Mouse (Mus musculus): ENCODE results near the gene Prss46. TPM values are rescaled to one million over a fixed set of nuclear protein-coding genes. Genes with fewer than 3 reads are reported as not detected.

The Prss46 gene
- polyA plus RNA-seq, 1 experiment from 2014 or later: not detected

GRCm38 (mm10) chr9:110873681-110874659 lies 29.7 kb downstream of the Prss46 start:
- Histone ChIP-seq H3K27ac (peak overlapping the region; percentile 42; the same call in 1 of the 2 replicates), H3K27me3 (ENCODE audit: low read depth, poor library complexity, severe bottlenecking) (peaks cover 70% of the 10 kb centered on the region), H3K4me3 (peak overlapping the region; percentile 47), H3K9me3 (replicated peaks) (no peaks in the 10 kb centered on the region), H3K4me1 (peaks cover 26% of the 10 kb centered on the region), H3K36me3 (no peaks in the 10 kb centered on the region)
- WGBS: 11% methylated on average over 40 of the region's 40 CpGs
- peak; percentile 44 for DNase-seq (ENCODE audit: low spot score)

- H3K27me3 ChIP-seq (ENCODE audit: low read depth, poor library complexity, severe bottlenecking): peaks cover 78% of the 10 kb centered on the region
These were observed 30.4 kb downstream of the Prss46 start for GRCm38 (mm10) chr9:110874660-110875191.

GRCm38 (mm10) chr9:110875288-110875695 lies 31.0 kb downstream of the Prss46 start:
- Histone ChIP-seq H3K27ac (no peak overlapping the region), H3K9me3 (replicated peaks) (no peaks in the 10 kb centered on the region), H3K27me3 (ENCODE audit: low read depth, poor library complexity, severe bottlenecking) (peaks cover 79% of the 10 kb centered on the region), H3K36me3 (no peaks in the 10 kb centered on the region), H3K4me3 (no peak overlapping the region), H3K4me1 (peaks cover 38% of the 10 kb centered on the region)
- 14% methylated on average over 6 of the region's 6 CpGs for WGBS
- peak; percentile 51 for DNase-seq (ENCODE audit: low spot score)

More at GRCm38 (mm10) chr9:110874660-110875191, 30.4 kb downstream of the Prss46 start:
- no peaks in the 10 kb centered on the region for H3K36me3 ChIP-seq
- peaks cover 32% of the 10 kb centered on the region for H3K4me1 ChIP-seq
- WGBS: 13% methylated on average over 3 of the region's 3 CpGs
- no peaks in the 10 kb centered on the region for H3K9me3 ChIP-seq (replicated peaks)
- no peak overlapping the region for H3K4me3 ChIP-seq
- no peak overlapping the region for H3K27ac ChIP-seq
- no peak for DNase-seq (ENCODE audit: low spot score)

GRCm38 (mm10) chr9:110877353-110877752 lies 33.0 kb downstream of the Prss46 start:
- no peaks in the 10 kb centered on the region for H3K9me3 ChIP-seq (replicated peaks)
- H3K4me3 ChIP-seq: no peak overlapping the region
- no peak overlapping the region for H3K27ac ChIP-seq
- H3K27me3 ChIP-seq (ENCODE audit: low read depth, poor library complexity, severe bottlenecking): peaks cover 85% of the 10 kb centered on the region
- H3K4me1 ChIP-seq: peaks cover 44% of the 10 kb centered on the region
- no peaks in the 10 kb centered on the region for H3K36me3 ChIP-seq
- 91% methylated on average over 1 of the region's 1 CpGs for WGBS
- DNase-seq (ENCODE audit: low spot score): no peak

- H3K4me1 ChIP-seq: peaks cover 41% of the 10 kb centered on the region
- no peak for DNase-seq (ENCODE audit: low spot score)
- H3K4me3 ChIP-seq: no peak overlapping the region
- H3K27me3 ChIP-seq (ENCODE audit: low read depth, poor library complexity, severe bottlenecking): peaks cover 83% of the 10 kb centered on the region
- 92% methylated on average over 5 of the region's 5 CpGs for WGBS
- no peaks in the 10 kb centered on the region for H3K36me3 ChIP-seq
- H3K9me3 ChIP-seq (replicated peaks): no peaks in the 10 kb centered on the region
- no peak overlapping the region for H3K27ac ChIP-seq
These were observed 33.6 kb downstream of the Prss46 start for GRCm38 (mm10) chr9:110877888-110878287.

GRCm38 (mm10) chr9:110879191-110879920 lies 35.0 kb downstream of the Prss46 start, which contains the start of gene Als2cl:
Gene Als2cl, plus strand, starts transcription at chr9:110879870.
- peaks cover 31% of the 10 kb centered on the region for H3K4me1 ChIP-seq
- no peaks in the 10 kb centered on the region for H3K36me3 ChIP-seq
- H3K9me3 ChIP-seq (replicated peaks): no peaks in the 10 kb centered on the region
- peak within 1 kb of the TSS; percentile 61 for H3K4me3 ChIP-seq
- peaks cover 74% of the 10 kb centered on the region for H3K27me3 ChIP-seq (ENCODE audit: low read depth, poor library complexity, severe bottlenecking)
- peak; percentile 44 for DNase-seq (ENCODE audit: low spot score)
- peak within 1 kb of the TSS; percentile 69 for H3K27ac ChIP-seq
- 17% methylated on average over 12 of the region's 12 CpGs for WGBS

- H3K9me3 ChIP-seq (replicated peaks): no peaks in the 10 kb centered on the region
- peak within 1 kb of the TSS; percentile 61 for H3K4me3 ChIP-seq
- under 1% methylated on average over 55 of the region's 57 CpGs for WGBS
- H3K4me1 ChIP-seq: peaks cover 24% of the 10 kb centered on the region
- no peaks in the 10 kb centered on the region for H3K36me3 ChIP-seq
- DNase-seq (ENCODE audit: low spot score): peak; percentile 70
- peaks cover 72% of the 10 kb centered on the region for H3K27me3 ChIP-seq (ENCODE audit: low read depth, poor library complexity, severe bottlenecking)
- H3K27ac ChIP-seq: peak within 1 kb of the TSS; percentile 69
These were observed 35.8 kb downstream of the Prss46 start, which contains the start of gene Tmie for GRCm38 (mm10) chr9:110879998-110880561. Gene Tmie, minus strand, starts transcription at chr9:110880113.

- DNase-seq (ENCODE audit: low spot score): no peak
- no peak overlapping the region for H3K27ac ChIP-seq
- 71% methylated on average over 4 of the region's 4 CpGs for WGBS
- no peaks in the 10 kb centered on the region for H3K36me3 ChIP-seq
- no peaks in the 10 kb centered on the region for H3K9me3 ChIP-seq (replicated peaks)
- peaks cover 18% of the 10 kb centered on the region for H3K4me1 ChIP-seq
- peaks cover 74% of the 10 kb centered on the region for H3K27me3 ChIP-seq (ENCODE audit: low read depth, poor library complexity, severe bottlenecking)
- H3K4me3 ChIP-seq: peak overlapping the region; percentile 61
These were observed 36.5 kb downstream of the Prss46 start for GRCm38 (mm10) chr9:110880772-110881171.

GRCm38 (mm10) chr9:110881953-110882352 lies 37.6 kb downstream of the Prss46 start:
- Histone ChIP-seq H3K9me3 (replicated peaks) (no peaks in the 10 kb centered on the region), H3K4me1 (peaks cover 18% of the 10 kb centered on the region), H3K36me3 (no peaks in the 10 kb centered on the region), H3K4me3 (no peak overlapping the region), H3K27me3 (ENCODE audit: low read depth, poor library complexity, severe bottlenecking) (peaks cover 77% of the 10 kb centered on the region), H3K27ac (no peak overlapping the region)
- WGBS: 73% methylated on average over 7 of the region's 7 CpGs
- DNase-seq (ENCODE audit: low spot score): no peak

GRCm38 (mm10) chr9:110887388-110888303 lies 43.3 kb downstream of the Prss46 start:
- DNase-seq (ENCODE audit: low spot score): no peak
- 69% methylated on average over 9 of the region's 9 CpGs for WGBS
- no peak overlapping the region for H3K4me3 ChIP-seq
- H3K36me3 ChIP-seq: no peaks in the 10 kb centered on the region
- H3K27ac ChIP-seq: peak overlapping the region; percentile 26; the same call in 1 of the 2 replicates
- H3K9me3 ChIP-seq (replicated peaks): no peaks in the 10 kb centered on the region
- H3K4me1 ChIP-seq: peaks cover 34% of the 10 kb centered on the region
- peaks cover 20% of the 10 kb centered on the region for H3K27me3 ChIP-seq (ENCODE audit: low read depth, poor library complexity, severe bottlenecking)

GRCm38 (mm10) chr9:110888935-110889334 lies 44.6 kb downstream of the Prss46 start:
- DNase-seq (ENCODE audit: low spot score): no peak
- Histone ChIP-seq H3K27me3 (ENCODE audit: low read depth, poor library complexity, severe bottlenecking) (peaks cover 24% of the 10 kb centered on the region; the same call in 1 of the 2 replicates), H3K27ac (no peak overlapping the region), H3K4me3 (no peak overlapping the region), H3K36me3 (no peaks in the 10 kb centered on the region), H3K4me1 (peaks cover 40% of the 10 kb centered on the region), H3K9me3 (replicated peaks) (no peaks in the 10 kb centered on the region)
- WGBS: 90% methylated on average over 14 of the region's 14 CpGs
